Mouse (Mus musculus) hindbrain, postnatal 0 days (tissue): ENCODE measurements at regions not wholly inside any gene's neighbourhood (a gene's known extent, or its start where the extent isn't known, plus 50 kb on each side); places are given as distances from the start of the nearest gene placed in this dataset.
A peak's percentile ranks its signal among the peaks of the same experiment; 100 is the strongest.

ENCODE experiments used
- ATAC-seq: fragments of 200-750 bp; cut with Nextera tagmentation; 2 replicates; pipeline ENCODE4 v1.8.0; 2017; ENCODE audit warnings: mild to moderate bottlenecking, moderate TSS enrichment, moderate library complexity
- DNase-seq: peaks from one replicate; pipeline ENCODE4 v3.0.0-alpha.2; 2015; ENCODE audit warnings: low spot score
- H3K27ac ChIP-seq: fragments of 300-500 bp; sonication (generic); 2 replicates; pipeline ENCODE4 v1.5.1; 2014; ENCODE audit warnings: mild to moderate bottlenecking
- H3K27me3 ChIP-seq: fragments of 300-500 bp; sonication (generic); 2 replicates; pipeline ENCODE4 v1.6.1; 2014; ENCODE audit warnings: low read length, mixed read lengths; ENCODE audit not compliant: insufficient read depth
- H3K36me3 ChIP-seq: fragments of 300-500 bp; sonication (generic); 2 replicates; pipeline ENCODE4 v1.6.1; 2014; ENCODE audit warnings: low read length, mixed read lengths; ENCODE audit not compliant: insufficient read depth
- H3K4me1 ChIP-seq: fragments of 300-500 bp; sonication (generic); 2 replicates; pipeline ENCODE4 v1.6.1; 2014; ENCODE audit warnings: antibody characterized with exemption, low read length, mixed read lengths; ENCODE audit not compliant: insufficient read depth
- H3K4me2 ChIP-seq: fragments of 300-500 bp; sonication (generic); 2 replicates; pipeline ENCODE4 v1.6.1; 2014; ENCODE audit warnings: low read depth, mild to moderate bottlenecking, low read length, moderate library complexity, mixed read lengths
- H3K4me3 ChIP-seq: fragments of 300-500 bp; sonication (generic); 2 replicates; pipeline ENCODE4 v1.5.1; 2014; ENCODE audit warnings: low read length
- H3K9ac ChIP-seq: fragments of 300-500 bp; sonication (generic); replicated peaks from 2 replicates; pipeline ENCODE4 v1.6.1; 2014; ENCODE audit warnings: mild to moderate bottlenecking, low read length, moderate library complexity, mixed read lengths
- H3K9me3 ChIP-seq: fragments of 300-500 bp; sonication (generic); 2 replicates; pipeline ENCODE4 v1.6.1; 2016; ENCODE audit warnings: low read length, mixed read lengths
- CTCF ChIP-seq: IDR thresholded peaks from 2 replicates; pipeline ENCODE4 v1.5.1; 2016; ENCODE audit warnings: antibody characterized with exemption, control low read depth, low read depth
- WGBS: fragments of 180-500 bp; shearing (Covaris S2); extraction: QIAGEN DNeasy Blood & Tissue Kit; methylation state at CpG from one replicate; pipeline ENCODE4 v1.1.7; 2014; 5-methylcytosine and 5-hydroxymethylcytosine counted together

GRCm38 (mm10) chr2:6263565-6263964 is 50.7 kb upstream of the Echdc3 start:
- ATAC-seq (no peak), DNase-seq (no peak)
- H3K27me3 ChIP-seq: no peaks in the 10 kb centered on the region
- no peak overlapping the region for H3K27ac ChIP-seq
- 98% methylated on average over 4 of the region's 4 CpGs for WGBS
- TF ChIP-seq CTCF: no peak
- 0 out of 2 replicates have a peak, but pooled peaks cover 10% of the 10 kb centered on the region for H3K4me1 ChIP-seq
- no peaks in the 10 kb centered on the region for H3K36me3 ChIP-seq
- H3K9me3 ChIP-seq: no peaks in the 10 kb centered on the region
- H3K4me3 ChIP-seq: no peak overlapping the region
- H3K4me2 ChIP-seq: no peak overlapping the region
- H3K9ac ChIP-seq: no peak overlapping the region

- Histone ChIP-seq H3K4me1 (0 out of 2 replicates have a peak, but pooled peaks cover 10% of the 10 kb centered on the region), H3K27me3 (no peaks in the 10 kb centered on the region), H3K4me3 (no peak overlapping the region), H3K27ac (no peak overlapping the region), H3K9ac (no peak overlapping the region), H3K4me2 (no peak overlapping the region), H3K36me3 (no peaks in the 10 kb centered on the region), H3K9me3 (no peaks in the 10 kb centered on the region)
- ATAC-seq: no peak
- no peak for TF ChIP-seq CTCF
- WGBS: 93% methylated on average over 8 of the region's 8 CpGs
- DNase-seq: no peak
These were observed 51.4 kb upstream of the Echdc3 start for GRCm38 (mm10) chr2:6264085-6264783.

GRCm38 (mm10) chr2:6265117-6265516 is 52.3 kb upstream of the Echdc3 start:
- ATAC-seq (no peak), DNase-seq (no peak)
- no peak for TF ChIP-seq CTCF

GRCm38 (mm10) chr2:6267066-6267465 is 54.2 kb upstream of the Echdc3 start:
- Histone ChIP-seq H3K27me3 (no peaks in the 10 kb centered on the region), H3K4me3 (no peak overlapping the region), H3K27ac (no peak overlapping the region), H3K9ac (no peak overlapping the region), H3K36me3 (no peaks in the 10 kb centered on the region), H3K9me3 (no peaks in the 10 kb centered on the region), H3K4me1 (0 out of 2 replicates have a peak, but pooled peaks cover 10% of the 10 kb centered on the region), H3K4me2 (peak overlapping the region; percentile 17; the same call in 1 of the 2 replicates)
- no peak for TF ChIP-seq CTCF
- DNase-seq: no peak
- no peak for ATAC-seq
- 34% methylated on average over 6 of the region's 6 CpGs for WGBS

More at GRCm38 (mm10) chr2:6265117-6265516, 52.3 kb upstream of the Echdc3 start:
- Histone ChIP-seq H3K27me3 (no peaks in the 10 kb centered on the region), H3K9ac (no peak overlapping the region), H3K27ac (no peak overlapping the region), H3K9me3 (no peaks in the 10 kb centered on the region), H3K4me1 (0 out of 2 replicates have a peak, but pooled peaks cover 10% of the 10 kb centered on the region), H3K4me2 (no peak overlapping the region), H3K4me3 (no peak overlapping the region), H3K36me3 (no peaks in the 10 kb centered on the region)
- 64% methylated on average over 3 of the region's 3 CpGs for WGBS

- TF ChIP-seq CTCF: no peak
- H3K4me1 ChIP-seq: 0 out of 2 replicates have a peak, but pooled peaks cover 10% of the 10 kb centered on the region
- no peak overlapping the region for H3K27ac ChIP-seq
- H3K27me3 ChIP-seq: no peaks in the 10 kb centered on the region
- DNase-seq (peak; percentile 74), ATAC-seq (peak; percentile 76)
- 17% methylated on average over 9 of the region's 9 CpGs for WGBS
- H3K4me2 ChIP-seq: peak overlapping the region; percentile 17; the same call in 1 of the 2 replicates
- no peak overlapping the region for H3K4me3 ChIP-seq
- no peaks in the 10 kb centered on the region for H3K9me3 ChIP-seq
- H3K9ac ChIP-seq: no peak overlapping the region
- H3K36me3 ChIP-seq: no peaks in the 10 kb centered on the region
These were observed 54.7 kb upstream of the Echdc3 start for GRCm38 (mm10) chr2:6267537-6267936.

GRCm38 (mm10) chr2:6272514-6272913 is 50.0 kb upstream of the Usp6nl start:
- H3K4me3 ChIP-seq: no peak overlapping the region
- H3K36me3 ChIP-seq: no peaks in the 10 kb centered on the region
- H3K9me3 ChIP-seq: no peaks in the 10 kb centered on the region
- DNase-seq (no peak), ATAC-seq (no peak)
- no peak overlapping the region for H3K4me2 ChIP-seq
- TF ChIP-seq CTCF: no peak
- 0 out of 2 replicates have a peak, but pooled peaks cover 7% of the 10 kb centered on the region for H3K4me1 ChIP-seq
- no peak overlapping the region for H3K9ac ChIP-seq
- H3K27me3 ChIP-seq: no peaks in the 10 kb centered on the region
- H3K27ac ChIP-seq: no peak overlapping the region
- WGBS: 92% methylated on average over 2 of the region's 2 CpGs
